Mouse (Mus musculus): Measurements from ENCODE around the gene Gm29776. TPM values are rescaled to one million over a fixed set of nuclear protein-coding genes. Genes with fewer than 3 reads are reported as not detected.

The Gm29776 gene
- total RNA-seq, 2 experiments from 2014 or later = not detected

GRCm38 (mm10) chr14:54712074-54712473 lies 13.4 kb upstream of the Gm29776 start, which contains the start of gene Cebpe:
Gene Cebpe (minus strand): TSS chr14:54712174.
- peak; percentile 26 for ATAC-seq (replicated peaks; ENCODE audit: poor library complexity)

GRCm38 (mm10) chr14:54709054-54709453 lies 10.4 kb upstream of the Gm29776 start:
- ATAC-seq (replicated peaks; ENCODE audit: poor library complexity) = no peak

GRCm38 (mm10) chr14:54706589-54707320 lies 8.1 kb upstream of the Gm29776 start:
- ATAC-seq (replicated peaks; ENCODE audit: poor library complexity) = peak; percentile 51

- ATAC-seq (replicated peaks; ENCODE audit: poor library complexity) = peak; percentile 82
Measured at GRCm38 (mm10) chr14:54705844-54706243, 7.2 kb upstream of the Gm29776 start.

GRCm38 (mm10) chr14:54703207-54703606 lies 4.6 kb upstream of the Gm29776 start:
- no peak for ATAC-seq (replicated peaks; ENCODE audit: poor library complexity)

- ATAC-seq (replicated peaks; ENCODE audit: poor library complexity) = peak; percentile 59
Measured at GRCm38 (mm10) chr14:54701298-54701697, 2.7 kb upstream of the Gm29776 start.

- no peak for ATAC-seq (replicated peaks; ENCODE audit: poor library complexity)
Measured at GRCm38 (mm10) chr14:54699586-54699985, 953 bp upstream of the Gm29776 start.

GRCm38 (mm10) chr14:54696752-54697151 lies 1.9 kb downstream of the Gm29776 start:
- ATAC-seq (replicated peaks; ENCODE audit: poor library complexity) = no peak

- peak; percentile 32 for ATAC-seq (replicated peaks; ENCODE audit: poor library complexity)
Measured at GRCm38 (mm10) chr14:54695042-54695441, 3.6 kb downstream of the Gm29776 start.

- ATAC-seq (replicated peaks; ENCODE audit: poor library complexity) = no peak
Measured at GRCm38 (mm10) chr14:54687251-54687650, 11.4 kb downstream of the Gm29776 start.

- peak; percentile 81 for ATAC-seq (replicated peaks; ENCODE audit: poor library complexity)
Measured at GRCm38 (mm10) chr14:54686522-54687143, 12.0 kb downstream of the Gm29776 start, which contains the start of gene Acin1. Gene Acin1 (minus strand): TSS chr14:54686931.

GRCm38 (mm10) chr14:54686063-54686521 lies 12.5 kb downstream of the Gm29776 start, which contains the start of gene 1700123O20Rik:
Gene 1700123O20Rik (plus strand): TSS chr14:54686216.
- ATAC-seq (replicated peaks; ENCODE audit: poor library complexity) = peak; percentile 61

- peak; percentile 8; the same call in 1 of the 2 replicates for ATAC-seq (replicated peaks; ENCODE audit: poor library complexity)
Measured at GRCm38 (mm10) chr14:54685471-54685870, 13.2 kb downstream of the Gm29776 start.

- ATAC-seq (replicated peaks; ENCODE audit: poor library complexity) = no peak
Measured at GRCm38 (mm10) chr14:54682396-54682795, 16.2 kb downstream of the Gm29776 start.

GRCm38 (mm10) chr14:54678657-54679304 lies 19.9 kb downstream of the Gm29776 start:
- ATAC-seq (replicated peaks; ENCODE audit: poor library complexity) = no peak

GRCm38 (mm10) chr14:54676290-54676689 lies 22.3 kb downstream of the Gm29776 start:
- ATAC-seq (replicated peaks; ENCODE audit: poor library complexity) = no peak

- ATAC-seq (replicated peaks; ENCODE audit: poor library complexity) = no peak
Measured at GRCm38 (mm10) chr14:54674317-54674716, 24.3 kb downstream of the Gm29776 start.

- ATAC-seq (replicated peaks; ENCODE audit: poor library complexity) = peak; percentile 70
Measured at GRCm38 (mm10) chr14:54669381-54669780, 29.3 kb downstream of the Gm29776 start.

GRCm38 (mm10) chr14:54664477-54665222 lies 34.0 kb downstream of the Gm29776 start:
- ATAC-seq (replicated peaks; ENCODE audit: poor library complexity) = no peak

GRCm38 (mm10) chr14:54660009-54660408 lies 38.6 kb downstream of the Gm29776 start:
- ATAC-seq (replicated peaks; ENCODE audit: poor library complexity) = no peak

- ATAC-seq (replicated peaks; ENCODE audit: poor library complexity) = peak; percentile 97
Measured at GRCm38 (mm10) chr14:54653496-54653895, 45.1 kb downstream of the Gm29776 start.

All from megakaryocyte progenitor cell, adult 5-6 weeks (primary cell).